ENCODE assay signal across 8 mouse cellular contexts in the genomic region with DNA sequence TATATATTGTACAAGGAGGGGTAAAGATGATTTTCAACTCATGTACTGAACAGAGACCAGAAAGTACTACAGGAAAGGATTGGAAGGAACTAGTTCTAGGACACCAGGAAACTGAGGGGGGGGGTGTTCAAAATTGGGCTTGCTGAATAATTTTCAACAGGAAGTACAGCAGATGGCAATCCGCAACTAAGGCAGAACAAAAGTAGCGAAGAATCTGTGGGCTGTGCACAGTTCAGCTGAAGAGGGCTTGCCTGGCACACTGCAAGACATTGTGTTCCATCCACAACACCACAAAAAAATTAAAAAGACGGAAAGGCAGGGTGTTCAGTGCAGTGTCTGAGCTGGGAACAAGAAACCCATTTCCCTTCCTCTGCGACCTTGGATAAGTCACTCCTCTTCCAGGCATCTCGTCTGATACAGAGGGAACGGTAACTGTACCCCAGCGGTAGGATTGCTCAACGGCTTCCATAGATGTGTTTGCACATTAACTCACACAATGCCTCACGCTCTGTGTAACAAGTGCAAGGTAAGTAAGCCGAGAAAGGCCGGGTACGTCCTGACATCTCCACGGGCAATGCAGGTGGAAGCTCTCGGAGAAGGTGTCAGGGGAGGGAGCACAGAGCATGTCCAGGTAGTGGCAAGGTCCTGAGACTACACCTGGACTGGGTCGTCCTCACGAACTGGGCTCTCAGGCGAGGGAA. TPM values are rescaled to one million over a fixed set of nuclear protein-coding genes. Genes with fewer than 3 reads are reported as not detected.
A peak's percentile ranks its signal among the peaks of the same experiment; 100 is the strongest.
DNase-seq lines count a peak whose midpoint lies in the region; ATAC-seq and TF ChIP-seq lines count a peak whose summit lies in the region.

No protein-coding gene starts in this region.

- no peaks in the 10 kb centered on the region for H3K36me3 ChIP-seq in forebrain, embryonic 13.5 days (ENCODE audit: poor library complexity, severe bottlenecking)
- no peaks in the 10 kb centered on the region for H3K36me3 ChIP-seq in hindbrain, postnatal 0 days (ENCODE audit: insufficient read depth, low read length)
- H3K36me3 ChIP-seq in limb, embryonic 11.5 days (ENCODE audit: control insufficient read depth, insufficient read depth, low read length), result no peaks in the 10 kb centered on the region
- no peaks in the 10 kb centered on the region for H3K36me3 ChIP-seq in midbrain, embryonic 10.5 days

- DNase-seq in kidney, adult 8-10 months, result peak; percentile 4 to 14
- no peak for DNase-seq in kidney, adult 11 months
- DNase-seq in Patski (ENCODE audit: low read depth, low spot score), result no peak
- DNase-seq in hindbrain, postnatal 0 days (ENCODE audit: low spot score), result peak; percentile 41
- no peak for DNase-seq in limb, embryonic 11.5 days (ENCODE audit: low spot score)
- no peak for DNase-seq in midbrain, embryonic 10.5 days (ENCODE audit: low spot score)
- DNase-seq in thymus, postnatal 4 days, result peak; percentile 22

- H3K9ac ChIP-seq in forebrain, embryonic 13.5 days, result peak overlapping the region; percentile 91
- peak overlapping the region; percentile 76 for H3K9ac ChIP-seq in hindbrain, postnatal 0 days (replicated peaks; ENCODE audit: low read length)
- peak overlapping the region; percentile 89 for H3K9ac ChIP-seq in limb, embryonic 11.5 days (ENCODE audit: low read length)

- ATAC-seq in Patski, result peak; percentile 28
- peak; percentile 15 for ATAC-seq in forebrain, embryonic 13.5 days
- ATAC-seq in hindbrain, postnatal 0 days, result peak; percentile 50; the same call in 1 of the 2 replicates
- peak; percentile 41; the same call in 1 of the 2 replicates for ATAC-seq in limb, embryonic 11.5 days (ENCODE audit: insufficient number of reproducible peaks, low FRiP score, low TSS enrichment, low read depth)

- CTCF ChIA-PET in Patski (lab: Charles Lee), result interaction anchor here (1.2 kb wide), 1 partner anchor 22 kb away, joined by 3 read pairs; no protein-coding TSS in a partner anchor

- peak overlapping the region; percentile 78 for H3K27ac ChIP-seq in forebrain, embryonic 13.5 days
- H3K27ac ChIP-seq in hindbrain, postnatal 0 days, result peak overlapping the region; percentile 86
- no peak overlapping the region for H3K27ac ChIP-seq in limb, embryonic 11.5 days (replicated peaks; ENCODE audit: low read depth, low read length)
- peak overlapping the region; percentile 89 for H3K27ac ChIP-seq in midbrain, embryonic 10.5 days (replicated peaks)

- no peak for TF ChIP-seq CTCF in Patski (IDR thresholded peaks at IDR 0.05)
- TF ChIP-seq CTCF in hindbrain, postnatal 0 days (IDR thresholded peaks at IDR 0.05; ENCODE audit: low read depth), result peak; percentile 27

- in situ Hi-C loops in Patski (cut with MboI; ENCODE audit: low pct_unique_long_range_greater_than_20kb), result no loop called here

- peak overlapping the region; percentile 94 for H3K4me3 ChIP-seq in forebrain, embryonic 13.5 days
- H3K4me3 ChIP-seq in hindbrain, postnatal 0 days (ENCODE audit: low read length), result peak overlapping the region; percentile 71
- peak overlapping the region; percentile 93 for H3K4me3 ChIP-seq in limb, embryonic 11.5 days (ENCODE audit: low read depth, low read length)
- peak overlapping the region; percentile 89 for H3K4me3 ChIP-seq in midbrain, embryonic 10.5 days

- H3K4me2 ChIP-seq in forebrain, embryonic 13.5 days, result peak overlapping the region; percentile 87
- peak overlapping the region; percentile 82 for H3K4me2 ChIP-seq in hindbrain, postnatal 0 days (ENCODE audit: low read depth, low read length)
- H3K4me2 ChIP-seq in limb, embryonic 11.5 days (ENCODE audit: low read depth, severe bottlenecking), result peak overlapping the region; percentile 89

- H3K9me3 ChIP-seq in forebrain, embryonic 13.5 days (replicated peaks), result no peaks in the 10 kb centered on the region
- H3K9me3 ChIP-seq in hindbrain, postnatal 0 days (ENCODE audit: low read length), result no peaks in the 10 kb centered on the region
- no peaks in the 10 kb centered on the region for H3K9me3 ChIP-seq in limb, embryonic 11.5 days (ENCODE audit: control insufficient read depth, low read length)
- H3K9me3 ChIP-seq in midbrain, embryonic 10.5 days (replicated peaks), result no peaks in the 10 kb centered on the region

- WGBS in forebrain, embryonic 13.5 days, result 3% methylated on average over 17 of the region's 17 CpGs
- WGBS in hindbrain, postnatal 0 days, result 2% methylated on average over 17 of the region's 17 CpGs
- WGBS in limb, embryonic 11.5 days, result 6% methylated on average over 17 of the region's 17 CpGs
- WGBS in midbrain, embryonic 10.5 days, result 5% methylated on average over 17 of the region's 17 CpGs

- peaks cover 20% of the 10 kb centered on the region for H3K4me1 ChIP-seq in forebrain, embryonic 13.5 days
- H3K4me1 ChIP-seq in hindbrain, postnatal 0 days (ENCODE audit: insufficient read depth, low read length), result peaks cover 7% of the 10 kb centered on the region; the same call in 1 of the 2 replicates
- peaks cover 4% of the 10 kb centered on the region; the same call in 1 of the 2 replicates for H3K4me1 ChIP-seq in limb, embryonic 11.5 days (ENCODE audit: control insufficient read depth, insufficient read depth, low read length)
- H3K4me1 ChIP-seq in midbrain, embryonic 10.5 days, result peaks cover 14% of the 10 kb centered on the region

- POLR2A ChIA-PET in Patski (lab: Charles Lee), result no interaction called here

- H3K27me3 ChIP-seq in Patski, result peaks cover 9% of the 10 kb centered on the region
- H3K27me3 ChIP-seq in forebrain, embryonic 13.5 days, result no peaks in the 10 kb centered on the region
- no peaks in the 10 kb centered on the region for H3K27me3 ChIP-seq in hindbrain, postnatal 0 days (ENCODE audit: insufficient read depth, low read length)
- H3K27me3 ChIP-seq in limb, embryonic 11.5 days (ENCODE audit: control insufficient read depth, insufficient read depth, low read length), result no peaks in the 10 kb centered on the region
- H3K27me3 ChIP-seq in midbrain, embryonic 10.5 days (ENCODE audit: low read depth, poor library complexity, severe bottlenecking), result peaks cover 12% of the 10 kb centered on the region

RNA-seq across cellular contexts. Expression of gene Exoc6b, which starts 0.8 kb away (rescaled TPM):
- polyA plus RNA-seq in Patski (2021), result 32.4 TPM
- 37.4 and 42.8 TPM in 2 replicates for polyA plus RNA-seq in forebrain, embryonic 13.5 days (2015; fragmentation: Nextera tagmentation; extraction: Ambion mirVana)
- total RNA-seq in hindbrain, postnatal 0 days (2014; rRNA removed), result 38.1 and 40.8 TPM in 2 replicates
- 32.8 and 36.2 TPM in 2 replicates for polyA plus RNA-seq in hindbrain, postnatal 0 days (2015; fragmentation: Nextera tagmentation; extraction: Ambion mirVana)
- 30.5 and 32.6 TPM in 2 replicates for polyA plus RNA-seq in limb, embryonic 11.5 days (2014; fragmentation: Nextera tagmentation; extraction: Ambion mirVana)
- polyA plus RNA-seq in midbrain, embryonic 10.5 days (2016; fragmentation: Nextera tagmentation; extraction: Ambion mirVana), result 22.8 and 29.2 TPM in 2 replicates

Comparison
In these comparisons a context has a peak if more than half of its experiments do, and no peak if none do; other contexts are left out.
1. DNase-seq: peak in kidney, adult 8-10 months (2 of 2), hindbrain, postnatal 0 days (single experiment) and thymus, postnatal 4 days (single experiment); none in kidney, adult 11 months (single experiment), Patski (single experiment), limb, embryonic 11.5 days (single experiment) and midbrain, embryonic 10.5 days (single experiment).
2. Peak in every context shown above with its lines, with median percentiles within 50 percentile points of each other: ATAC-seq, H3K4me2 ChIP-seq, H3K4me3 ChIP-seq and H3K9ac ChIP-seq.